Mouse (Mus musculus) embryonic facial prominence, embryonic 10.5 days (tissue): ENCODE data around the gene Sema3a. TPM values are rescaled to one million over a fixed set of nuclear protein-coding genes. Genes with fewer than 3 reads are reported as not detected.
"Not testable (repeated sequence)": the region's sequence is repeated elsewhere in the genome, so short reads cannot be mapped to it uniquely, and the experiment has no call there.

Experiments
- DNase-seq: peaks from one replicate; pipeline ENCODE4 v3.0.0-alpha.2; 2017; ENCODE audit warnings: low spot score
- H3K27ac ChIP-seq: fragments of 300-500 bp; sonication (generic); replicated peaks from 2 replicates; pipeline ENCODE4 v1.5.1; 2016; ENCODE audit warnings: mild to moderate bottlenecking
- H3K27me3 ChIP-seq: fragments of 300-500 bp; sonication (generic); replicated peaks from 2 replicates; pipeline ENCODE4 v1.6.1; 2016; ENCODE audit warnings: low read depth, mild to moderate bottlenecking; ENCODE audit not compliant: poor library complexity, severe bottlenecking
- H3K36me3 ChIP-seq: fragments of 300-500 bp; sonication (generic); replicated peaks from 2 replicates; pipeline ENCODE4 v1.6.1; 2016; ENCODE audit warnings: mild to moderate bottlenecking, moderate library complexity
- H3K4me1 ChIP-seq: fragments of 300-500 bp; sonication (generic); 2 replicates; pipeline ENCODE4 v1.6.1; 2016
- H3K4me3 ChIP-seq: fragments of 300-500 bp; sonication (generic); 2 replicates; pipeline ENCODE4 v1.5.1; 2016; ENCODE audit warnings: mild to moderate bottlenecking, moderate library complexity
- H3K9me3 ChIP-seq: fragments of 300-500 bp; sonication (generic); 2 replicates; pipeline ENCODE4 v1.6.1; 2016; ENCODE audit warnings: mild to moderate bottlenecking
- WGBS: fragments of 180-500 bp; shearing (Covaris S2); methylation state at CpG from one replicate; pipeline ENCODE4 v1.1.7; 2016; 5-methylcytosine and 5-hydroxymethylcytosine counted together
- polyA plus RNA-seq: library from polyadenylated mRNA; unstranded; fragments of >200 nt; fragmentation: Nextera tagmentation; extraction: Ambion mirVana; gene quantifications from 2 replicates; pipeline ENCODE4 v1.2.1, GENCODE M21; 2016

Sema3a gene
- polyA plus RNA-seq, 1 experiment from 2014 or later, result 49.6 TPM

DNA sequence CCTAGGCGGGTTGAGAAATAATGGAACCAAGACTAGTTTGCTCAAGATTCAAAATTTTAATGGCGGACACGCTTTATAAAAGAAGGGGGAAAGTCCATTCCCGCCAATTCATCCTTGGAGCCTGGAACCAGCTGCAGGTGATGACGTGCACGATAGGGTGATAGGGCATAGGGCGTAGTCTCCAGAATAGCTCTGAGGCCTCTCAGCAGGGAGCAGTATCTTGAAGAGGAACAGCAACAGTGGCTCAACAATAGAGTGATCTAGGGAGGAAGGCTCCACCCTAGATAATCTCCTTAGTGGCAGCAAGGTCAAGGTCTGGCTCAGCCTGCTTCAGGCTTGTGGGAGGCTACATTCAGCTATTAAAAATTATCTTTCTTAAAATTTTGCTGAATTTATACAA, 489.4 kb downstream of the Sema3a start:
- DNase-seq, result not testable (repeated sequence)

DNA sequence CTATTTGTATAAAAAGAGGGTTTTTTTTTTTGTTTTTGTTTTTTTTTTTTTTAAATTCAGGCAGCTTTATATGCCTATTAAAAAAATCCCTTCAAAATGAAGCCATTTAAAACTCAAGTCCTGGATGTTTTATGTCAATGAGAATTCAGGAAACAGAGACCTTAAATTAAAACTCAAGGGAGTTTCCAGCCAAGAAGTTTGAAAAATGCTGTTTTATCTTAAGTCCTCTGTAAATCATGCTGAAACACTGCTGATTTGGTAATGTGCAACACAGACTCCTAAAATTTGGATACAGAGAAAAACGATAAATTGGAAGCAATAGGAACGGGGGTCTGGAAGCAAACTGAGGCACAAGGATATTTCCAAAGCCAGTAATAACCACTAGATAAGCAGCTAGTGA, 490.7 kb downstream of the Sema3a start:
- Histone ChIP-seq H3K9me3 (no peaks in the 10 kb centered on the region), H3K36me3 (no peaks in the 10 kb centered on the region), H3K4me3 (no peak overlapping the region), H3K27me3 (no peaks in the 10 kb centered on the region), H3K27ac (no peak overlapping the region), H3K4me1 (no peaks in the 10 kb centered on the region)
- no peak for DNase-seq
- WGBS, result 87% methylated on average over 2 of the region's 2 CpGs

More for the DNA sequence above, 489.4 kb downstream of the Sema3a start:
- H3K27me3 ChIP-seq, H3K27ac ChIP-seq, H3K4me1 ChIP-seq, H3K4me3 ChIP-seq, H3K9me3 ChIP-seq, H3K36me3 ChIP-seq: not testable (repeated sequence)
- WGBS, result 85% methylated on average over 7 of the region's 7 CpGs

DNA sequence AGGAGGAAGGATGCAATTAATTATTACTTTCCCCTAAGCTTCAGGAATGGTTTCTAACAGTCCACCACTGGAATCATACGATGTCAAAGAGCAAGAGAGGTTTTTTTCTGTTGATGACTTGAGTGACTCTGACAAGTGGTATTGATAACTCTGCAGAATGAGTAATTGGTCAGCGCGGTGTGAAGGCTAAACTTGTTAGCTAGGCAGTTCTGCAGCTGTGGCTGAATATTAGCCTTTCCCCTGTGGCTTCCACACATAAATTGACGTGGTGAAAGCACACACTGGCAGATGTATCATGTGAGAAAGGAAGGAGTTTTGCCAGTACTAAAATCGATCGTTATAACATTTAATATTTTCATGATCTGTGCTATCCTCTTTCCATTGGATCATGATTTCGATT, 497.4 kb downstream of the Sema3a start:
- H3K9me3 ChIP-seq, result no peaks in the 10 kb centered on the region
- no peak overlapping the region for H3K27ac ChIP-seq
- H3K4me3 ChIP-seq, result no peak overlapping the region
- 0 out of 2 replicates have a peak, but pooled peaks cover 6% of the 10 kb centered on the region for H3K4me1 ChIP-seq
- H3K27me3 ChIP-seq, result peaks cover 16% of the 10 kb centered on the region
- no peaks in the 10 kb centered on the region for H3K36me3 ChIP-seq
- DNase-seq, result no peak
- 66% methylated on average over 7 of the region's 7 CpGs for WGBS

DNA sequence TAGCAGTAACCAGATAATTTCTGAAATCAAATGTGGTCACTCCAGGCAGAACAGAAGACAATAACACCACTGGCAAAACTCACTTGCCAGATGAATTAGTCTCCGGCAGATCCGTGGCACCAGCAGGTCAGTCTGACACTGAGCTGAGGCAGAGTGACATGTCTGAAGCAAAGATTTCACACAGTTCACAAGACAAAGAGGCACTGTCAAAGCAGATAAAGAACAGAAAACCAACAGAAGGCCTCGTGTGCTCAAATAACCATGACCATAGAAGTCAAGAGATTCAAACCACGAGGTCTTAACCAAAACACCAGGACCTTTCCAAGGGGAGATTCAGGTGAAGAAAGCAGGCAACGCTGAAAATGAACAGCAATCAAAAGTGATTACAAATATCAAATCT, 499.5 kb downstream of the Sema3a start:
- Histone ChIP-seq H3K36me3 (no peaks in the 10 kb centered on the region), H3K4me1 (peaks cover 17% of the 10 kb centered on the region), H3K27me3 (peaks cover 21% of the 10 kb centered on the region), H3K27ac (no peak overlapping the region), H3K4me3 (no peak overlapping the region), H3K9me3 (no peaks in the 10 kb centered on the region)
- 19% methylated on average over 5 of the region's 5 CpGs for WGBS
- DNase-seq, result peak; percentile 24

DNA sequence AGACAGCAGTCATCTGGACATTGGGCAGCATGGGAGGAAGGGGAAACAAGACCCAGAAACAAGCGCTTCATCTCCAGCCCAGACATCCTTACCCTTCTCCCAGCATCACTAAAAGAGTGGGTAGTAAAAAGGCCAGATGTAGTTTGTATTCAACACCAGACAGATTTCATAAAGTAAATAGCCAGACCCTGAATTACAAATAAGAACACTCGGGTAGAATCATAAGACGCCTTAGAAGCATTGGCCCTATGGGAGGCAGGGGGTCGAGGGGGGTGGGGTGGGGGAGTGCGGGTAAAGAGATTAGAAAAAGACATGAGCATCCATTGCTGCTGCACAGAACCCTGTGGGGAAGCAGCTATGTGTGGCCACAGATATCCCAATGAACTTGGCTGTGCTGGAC, 500.9 kb downstream of the Sema3a start:
- 79% methylated on average over 5 of the region's 5 CpGs for WGBS
- H3K27me3 ChIP-seq, result peaks cover 25% of the 10 kb centered on the region

DNA sequence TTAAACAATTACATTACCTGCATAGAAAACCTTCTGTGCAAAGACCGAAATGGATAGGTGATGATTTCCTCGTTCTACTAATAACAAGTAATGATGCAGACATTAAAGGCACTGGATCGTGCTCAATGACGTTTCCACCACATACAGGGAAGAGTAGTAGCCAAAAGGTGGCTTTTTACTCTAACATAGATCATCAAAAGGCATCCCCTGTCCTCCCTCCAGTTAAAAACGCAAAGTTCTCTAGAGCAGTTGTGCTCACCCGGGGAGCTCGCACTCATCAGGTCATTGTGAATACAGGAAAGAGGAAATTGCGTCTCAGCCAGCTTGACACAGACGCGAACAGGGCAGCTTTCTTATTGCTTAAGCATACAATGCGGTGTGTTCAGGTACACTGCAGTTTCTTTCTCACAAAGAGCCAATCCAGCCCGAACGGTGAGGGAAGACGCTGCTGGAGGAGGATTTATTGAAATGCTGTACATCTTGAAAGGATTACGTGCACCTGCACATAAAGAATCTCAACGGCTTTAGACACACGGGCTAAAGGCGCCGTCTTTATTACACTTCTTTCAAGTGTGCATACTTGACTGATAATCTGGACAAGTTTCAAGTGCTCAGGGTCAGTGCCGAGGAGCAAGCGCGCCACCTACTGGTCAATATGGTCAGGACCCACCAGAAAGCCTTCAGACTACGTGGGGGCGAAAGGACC, 503.5 kb downstream of the Sema3a start:
- Histone ChIP-seq H3K27me3 (peaks cover 25% of the 10 kb centered on the region), H3K4me1 (peaks cover 21% of the 10 kb centered on the region), H3K4me3 (peak overlapping the region; percentile 53), H3K27ac (peak overlapping the region; percentile 75), H3K36me3 (no peaks in the 10 kb centered on the region), H3K9me3 (no peaks in the 10 kb centered on the region)
- WGBS, result 14% methylated on average over 24 of the region's 24 CpGs
- DNase-seq, result peak; percentile 90

More for the DNA sequence above, 500.9 kb downstream of the Sema3a start:
- Histone ChIP-seq H3K27ac (peak overlapping the region; percentile 24; the same call in 1 of the 2 replicates), H3K9me3 (no peaks in the 10 kb centered on the region), H3K4me3 (no peak overlapping the region), H3K4me1 (peaks cover 21% of the 10 kb centered on the region), H3K36me3 (no peaks in the 10 kb centered on the region)
- no peak for DNase-seq

DNA sequence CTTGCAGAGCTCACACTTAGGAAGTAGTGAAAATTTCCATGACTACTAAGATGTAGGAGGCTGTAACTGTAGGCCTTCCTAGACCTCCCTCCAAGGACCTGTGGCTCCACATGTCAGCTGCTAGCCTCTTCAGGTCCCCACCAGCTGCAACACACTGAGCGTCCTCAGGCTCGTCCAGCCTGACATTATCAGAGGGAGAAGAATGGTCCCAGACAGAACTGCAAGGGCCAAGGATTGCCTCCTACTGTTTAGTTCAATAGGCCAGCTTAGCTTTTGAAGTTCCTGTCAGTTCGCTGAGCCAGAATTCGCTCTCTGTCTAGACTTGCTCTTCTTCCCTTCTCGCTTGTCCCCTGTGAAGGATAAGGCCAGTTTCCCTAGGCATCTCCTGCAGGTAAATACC, 504.7 kb downstream of the Sema3a start:
- no peaks in the 10 kb centered on the region for H3K36me3 ChIP-seq
- no peak overlapping the region for H3K4me3 ChIP-seq
- 16% methylated on average over 5 of the region's 5 CpGs for WGBS
- no peak overlapping the region; the same call in 1 of the 2 replicates for H3K27ac ChIP-seq
- peaks cover 25% of the 10 kb centered on the region for H3K27me3 ChIP-seq
- DNase-seq, result peak; percentile 35
- peaks cover 21% of the 10 kb centered on the region for H3K4me1 ChIP-seq
- H3K9me3 ChIP-seq, result no peaks in the 10 kb centered on the region

DNA sequence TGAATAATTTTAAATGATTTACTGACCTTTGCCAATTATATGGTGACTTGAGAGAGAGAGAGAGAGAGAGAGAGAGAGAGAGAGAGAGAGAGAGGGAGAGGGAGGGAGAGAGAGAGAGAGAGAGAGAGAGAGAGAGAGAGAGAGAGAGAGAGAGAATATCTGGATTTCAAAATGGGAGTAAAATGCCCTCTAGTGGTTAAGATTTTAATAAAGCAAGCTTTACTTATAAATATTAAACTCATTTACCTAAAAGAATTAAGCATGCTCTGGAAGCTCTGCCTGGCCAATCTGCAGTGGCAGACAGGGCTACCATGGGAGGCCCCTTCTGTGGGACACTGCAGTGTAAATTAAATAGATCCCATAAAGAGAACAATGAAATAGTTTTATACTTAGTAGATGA, 505.5 kb downstream of the Sema3a start:
- Histone ChIP-seq H3K27me3 (peaks cover 25% of the 10 kb centered on the region), H3K4me3 (no peak overlapping the region), H3K27ac (no peak overlapping the region), H3K9me3 (no peaks in the 10 kb centered on the region), H3K36me3 (no peaks in the 10 kb centered on the region), H3K4me1 (peaks cover 21% of the 10 kb centered on the region)
- DNase-seq, result no peak

DNA sequence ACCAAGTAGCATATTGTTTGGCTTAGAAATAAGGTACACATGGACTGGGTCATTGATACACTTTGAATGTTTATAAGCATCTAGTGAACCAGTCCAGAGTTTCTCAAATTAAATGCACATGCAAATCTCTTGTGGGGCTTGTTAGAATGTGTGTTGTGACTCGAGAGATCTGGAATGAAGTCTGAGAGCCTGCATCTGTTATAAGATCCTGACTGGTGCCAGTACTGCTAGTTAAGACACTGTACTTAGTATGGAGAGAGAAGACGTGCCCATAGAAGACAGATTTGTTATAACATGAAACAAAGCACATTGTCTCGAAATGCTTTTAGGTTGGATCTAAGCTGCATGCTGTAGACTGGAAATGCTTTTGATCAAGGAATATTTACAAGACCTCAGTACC, 511.0 kb downstream of the Sema3a start:
- Histone ChIP-seq H3K27me3 (no peaks in the 10 kb centered on the region), H3K36me3 (no peaks in the 10 kb centered on the region), H3K9me3 (no peaks in the 10 kb centered on the region), H3K4me1 (no peaks in the 10 kb centered on the region), H3K27ac (no peak overlapping the region), H3K4me3 (no peak overlapping the region)
- 62% methylated on average over 3 of the region's 3 CpGs for WGBS
- DNase-seq, result no peak
